Mouse (Mus musculus) E14TG2a.4 (cell line): Measurements from ENCODE around the gene Ly6g5b.
A peak's percentile ranks its signal among the peaks of the same experiment; 100 is the strongest.

Experiments used
- H3K27me3 ChIP-seq: 2 replicates; pipeline ENCODE4 v1.6.1; 2014; ENCODE audit warnings: low read length, control low read depth; ENCODE audit not compliant: insufficient read depth
- H3K36me3 ChIP-seq: 2 replicates; pipeline ENCODE4 v1.6.1; 2014; ENCODE audit warnings: low read length, control low read depth; ENCODE audit not compliant: insufficient read depth
- H3K4me1 ChIP-seq: replicated peaks from 2 replicates; pipeline ENCODE4 v1.6.1; 2014; ENCODE audit warnings: low read depth, low read length, control low read depth
- H3K4me3 ChIP-seq: replicated peaks from 2 replicates; pipeline ENCODE4 v1.5.1; 2014; ENCODE audit warnings: mild to moderate bottlenecking, low read length
- H3K9me3 ChIP-seq: 2 replicates; pipeline ENCODE4 v1.6.1; 2014; ENCODE audit warnings: low read length, control low read depth
- CTCF ChIP-seq: conservative IDR thresholded peaks from 2 replicates; pipeline ENCODE4 v1.5.1; 2014; ENCODE audit warnings: low read length
- NANOG ChIP-seq: IDR thresholded peaks from 2 replicates; pipeline ENCODE4 v1.6.1; 2014; ENCODE audit warnings: borderline replicate concordance, low read length, mixed read lengths
- POU5F1 ChIP-seq: IDR thresholded peaks from 2 replicates; pipeline ENCODE4 v1.6.1; 2014; ENCODE audit warnings: low read length, borderline replicate concordance

The Ly6g5b gene

DNA sequence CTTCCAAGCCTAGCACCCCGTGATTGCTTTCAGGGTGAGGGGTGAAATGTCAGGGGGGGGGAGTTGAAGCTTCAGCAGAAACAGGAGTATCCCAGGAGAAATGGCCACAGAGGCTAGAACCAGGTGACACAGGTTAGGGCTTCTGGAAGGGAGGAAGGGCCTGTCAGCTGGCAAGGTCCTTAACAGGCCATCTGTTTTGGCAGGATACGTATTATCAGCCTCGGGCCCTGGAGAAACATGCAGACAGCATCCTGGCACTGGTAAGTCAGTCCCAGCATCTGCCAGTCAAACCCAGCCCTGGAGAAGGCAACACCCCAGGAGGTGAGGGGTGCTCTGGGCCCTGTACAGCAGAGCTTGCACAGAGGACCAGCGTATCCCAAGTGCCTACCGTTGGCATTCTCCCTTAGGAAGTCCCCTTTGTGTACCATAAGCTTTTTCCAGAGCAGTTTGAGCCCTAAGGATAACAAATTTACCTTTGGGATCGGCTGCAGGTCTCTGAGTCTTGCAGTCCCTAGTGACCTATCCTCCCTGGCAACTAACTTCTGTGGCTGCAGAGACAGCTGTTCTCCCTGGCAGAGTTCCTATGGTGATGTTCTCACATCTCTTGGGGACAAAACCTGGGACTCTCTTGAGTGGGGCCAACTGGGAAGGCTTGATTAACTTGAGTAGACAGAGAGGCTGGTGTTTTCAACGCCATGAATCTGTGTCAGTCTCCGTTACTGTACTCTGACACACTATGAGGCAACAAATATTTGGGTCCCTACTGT is 24.9 kb downstream of the Ly6g5b start:
- Histone ChIP-seq H3K4me1 (peaks cover 36% of the 10 kb centered on the region), H3K27me3 (no peaks in the 10 kb centered on the region), H3K4me3 (peak overlapping the region; percentile 88), H3K9me3 (no peaks in the 10 kb centered on the region), H3K36me3 (peaks cover 49% of the 10 kb centered on the region)
- TF ChIP-seq POU5F1 (no peak), NANOG (no peak), CTCF (no peak)

DNA sequence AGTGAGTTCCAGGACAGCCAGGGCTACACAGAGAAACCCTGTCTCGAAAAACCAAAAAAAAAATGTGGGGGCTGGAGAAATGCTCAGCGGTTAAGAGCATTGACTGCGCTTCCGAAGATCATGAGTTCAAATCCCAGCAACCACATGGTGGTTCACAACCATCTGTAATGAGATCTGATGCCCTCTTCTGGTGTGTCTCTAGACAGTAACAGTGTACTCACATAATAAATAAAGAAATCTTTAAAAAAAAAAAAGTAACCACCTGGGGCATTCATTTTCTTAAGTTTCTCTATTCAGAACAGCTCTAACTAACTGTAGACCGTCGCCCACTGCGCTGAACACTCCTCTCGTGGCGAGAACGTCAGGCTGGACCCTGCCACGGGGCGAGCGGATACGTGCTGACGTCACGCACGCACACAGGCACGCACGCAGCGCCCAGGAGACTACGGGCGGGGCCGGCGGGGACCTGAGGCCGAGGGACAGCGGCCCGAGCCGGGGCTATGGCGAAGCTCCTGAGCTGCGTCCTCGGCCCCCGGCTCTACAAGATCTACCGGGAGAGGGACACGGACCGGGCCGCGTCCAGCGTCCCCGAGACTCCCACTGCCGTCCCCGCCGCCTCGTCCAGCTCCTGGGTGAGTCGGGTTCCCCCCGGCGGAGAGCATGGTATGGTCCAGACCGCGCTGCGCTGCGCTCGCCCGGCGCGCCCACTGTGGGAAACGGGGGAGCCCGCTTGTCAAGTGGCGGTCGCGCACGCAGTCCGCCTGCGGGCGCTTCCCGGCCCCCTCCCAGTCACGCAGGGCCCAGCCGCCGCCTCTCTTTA is 26.2 kb downstream of the Ly6g5b start, which contains the start of gene Abhd16a:
Gene Abhd16a (plus strand): TSS at position 439 of the 820 bp plus-strand sequence.
- no peak for TF ChIP-seq POU5F1
- no peak for TF ChIP-seq CTCF
- no peak for TF ChIP-seq NANOG
- Histone ChIP-seq H3K4me1 (peaks cover 36% of the 10 kb centered on the region), H3K9me3 (no peaks in the 10 kb centered on the region), H3K36me3 (peaks cover 36% of the 10 kb centered on the region), H3K27me3 (0 out of 2 replicates have a peak, but pooled peaks cover 2% of the 10 kb centered on the region), H3K4me3 (peak within 1 kb of the TSS; percentile 88)

DNA sequence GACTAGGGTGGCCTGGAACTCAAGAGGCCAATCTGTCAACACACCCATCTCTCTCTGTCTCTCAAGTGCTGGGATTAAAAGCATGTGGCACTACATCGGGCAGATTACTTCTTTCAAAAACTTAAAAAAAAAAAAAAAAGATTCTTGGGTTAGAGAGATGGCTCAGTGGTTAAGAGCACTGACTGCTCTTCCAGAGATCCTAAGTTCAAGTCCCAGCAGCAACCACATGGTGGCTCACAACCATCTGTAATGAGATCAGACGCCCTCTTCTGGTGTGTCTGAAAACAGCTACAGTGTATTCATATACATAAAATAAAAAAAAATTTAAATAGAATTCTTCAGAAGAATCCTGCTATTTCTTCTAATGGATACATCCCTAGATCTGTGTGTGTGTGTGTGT is 27.1 kb downstream of the Ly6g5b start:
- Histone ChIP-seq H3K36me3 (peaks cover 28% of the 10 kb centered on the region), H3K27me3 (0 out of 2 replicates have a peak, but pooled peaks cover 2% of the 10 kb centered on the region)

DNA sequence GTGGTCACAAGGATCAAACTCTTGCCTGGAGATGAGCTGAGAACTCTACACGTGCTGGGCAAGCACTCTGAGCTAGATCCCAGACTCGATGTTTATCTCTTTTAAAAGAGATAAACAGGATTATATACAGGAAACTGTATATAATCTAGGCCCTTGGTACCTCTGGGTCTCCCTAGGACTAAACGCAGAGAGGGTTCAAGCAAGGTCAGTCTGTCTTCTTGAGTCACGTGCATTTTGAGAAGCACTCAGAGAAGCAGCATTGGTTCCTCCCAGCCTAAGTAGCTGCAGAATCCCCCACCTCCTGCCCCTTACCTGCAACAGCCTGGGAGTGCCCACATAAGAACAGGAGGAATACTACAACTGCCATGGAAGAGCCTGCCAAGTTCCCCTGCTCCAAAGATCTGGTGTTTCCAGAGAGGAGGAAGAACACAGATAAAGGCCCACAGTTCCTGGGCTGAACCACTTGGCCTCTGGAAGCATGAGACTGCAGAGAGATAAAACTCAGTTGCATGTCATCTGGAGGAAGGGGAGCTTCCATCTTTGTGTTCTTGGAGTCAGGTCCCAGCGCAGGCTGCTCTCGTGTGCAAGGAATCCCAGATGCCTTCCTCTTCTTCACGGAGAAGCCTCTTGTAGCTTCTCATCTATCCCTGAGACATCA is 29.9 kb downstream of the Ly6g5b start, which contains the start of gene Ly6g6f:
Gene Ly6g6f (minus strand): TSS at position 403 of the 658 bp plus-strand sequence.
- Histone ChIP-seq H3K4me1 (peaks cover 22% of the 10 kb centered on the region), H3K9me3 (no peaks in the 10 kb centered on the region), H3K4me3 (no peak within 1 kb of the TSS), H3K27me3 (peaks cover 2% of the 10 kb centered on the region; the same call in 1 of the 2 replicates), H3K36me3 (peaks cover 2% of the 10 kb centered on the region)
- TF ChIP-seq POU5F1 (no peak), NANOG (no peak), CTCF (no peak)

More for the DNA sequence above, 27.1 kb downstream of the Ly6g5b start:
- Histone ChIP-seq H3K4me3 (no peak overlapping the region), H3K9me3 (no peaks in the 10 kb centered on the region), H3K4me1 (peaks cover 32% of the 10 kb centered on the region)
- TF ChIP-seq NANOG, result no peak
- TF ChIP-seq CTCF, result peak; percentile 35

DNA sequence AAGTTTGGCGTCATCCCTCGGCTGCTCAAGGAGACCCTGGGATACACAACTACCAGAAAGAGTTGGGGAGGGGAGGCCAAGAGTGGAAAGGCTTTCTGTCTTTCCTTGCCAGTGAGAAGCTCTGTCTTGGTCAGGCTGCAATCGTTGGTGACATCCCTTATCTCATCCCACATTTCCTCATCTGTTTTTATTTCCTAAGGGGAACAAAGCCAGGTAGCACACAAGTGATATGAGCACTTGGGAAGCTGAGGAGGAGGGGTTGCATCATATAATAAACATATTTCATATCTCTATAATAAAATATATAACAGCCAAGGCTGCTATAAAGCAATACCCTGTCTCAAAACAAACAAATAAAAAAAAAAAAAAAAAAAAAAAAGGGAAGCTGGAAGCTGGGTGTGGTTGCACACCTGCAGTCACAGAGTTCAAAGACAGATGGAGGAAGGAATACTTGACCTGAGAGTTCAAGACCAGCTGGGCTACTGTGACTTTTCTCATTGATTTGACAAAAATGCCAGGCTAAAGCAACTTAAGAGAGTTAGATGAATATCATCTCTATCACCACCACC is 31.2 kb downstream of the Ly6g5b start:
- TF ChIP-seq POU5F1, result no peak
- TF ChIP-seq CTCF, result no peak
- TF ChIP-seq NANOG, result no peak
- H3K36me3 ChIP-seq, result no peaks in the 10 kb centered on the region
- peaks cover 2% of the 10 kb centered on the region; the same call in 1 of the 2 replicates for H3K27me3 ChIP-seq
- H3K4me3 ChIP-seq, result no peak overlapping the region
- H3K9me3 ChIP-seq, result no peaks in the 10 kb centered on the region
- H3K4me1 ChIP-seq, result peaks cover 26% of the 10 kb centered on the region

DNA sequence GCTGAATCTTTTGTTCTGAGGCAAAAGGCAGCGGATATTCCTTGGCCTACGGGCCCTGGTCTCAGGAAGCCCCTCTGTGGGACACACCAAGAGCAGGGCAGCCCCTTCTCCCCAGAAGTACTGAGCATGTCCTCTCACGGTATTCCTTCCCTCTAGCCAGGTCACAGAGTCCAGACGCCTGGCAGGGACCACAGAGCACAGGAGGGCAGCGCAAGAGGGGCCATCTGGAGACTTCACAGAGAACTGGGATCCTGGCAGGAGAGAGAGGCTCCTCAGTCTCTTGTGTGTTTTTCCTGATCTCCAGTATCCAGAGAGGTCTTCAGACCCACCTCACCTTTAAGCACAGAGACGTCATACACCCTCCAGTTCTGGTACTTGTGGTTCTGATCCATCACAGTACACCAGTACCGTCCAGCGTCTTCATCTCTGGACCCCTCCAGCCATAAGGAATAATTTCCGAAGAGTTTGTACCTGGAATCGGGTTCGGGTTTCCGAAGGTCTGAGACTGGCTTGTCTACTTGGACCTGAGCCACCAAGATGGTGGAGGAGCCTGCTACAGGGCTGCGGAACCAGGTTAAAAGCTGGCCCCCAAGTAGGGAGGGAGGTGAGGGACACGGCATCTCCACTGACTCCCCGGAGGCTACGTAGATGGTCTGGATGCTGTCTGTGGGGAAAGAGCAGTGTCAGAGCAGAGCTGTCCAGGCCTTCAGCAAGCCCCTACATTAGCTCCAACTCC is 32.2 kb downstream of the Ly6g5b start:
- Histone ChIP-seq H3K36me3 (0 out of 2 replicates have a peak, but pooled peaks cover 3% of the 10 kb centered on the region), H3K27me3 (peaks cover 2% of the 10 kb centered on the region; the same call in 1 of the 2 replicates), H3K9me3 (no peaks in the 10 kb centered on the region), H3K4me1 (peaks cover 35% of the 10 kb centered on the region), H3K4me3 (no peak overlapping the region)
- TF ChIP-seq POU5F1 (no peak), CTCF (no peak), NANOG (no peak)

DNA sequence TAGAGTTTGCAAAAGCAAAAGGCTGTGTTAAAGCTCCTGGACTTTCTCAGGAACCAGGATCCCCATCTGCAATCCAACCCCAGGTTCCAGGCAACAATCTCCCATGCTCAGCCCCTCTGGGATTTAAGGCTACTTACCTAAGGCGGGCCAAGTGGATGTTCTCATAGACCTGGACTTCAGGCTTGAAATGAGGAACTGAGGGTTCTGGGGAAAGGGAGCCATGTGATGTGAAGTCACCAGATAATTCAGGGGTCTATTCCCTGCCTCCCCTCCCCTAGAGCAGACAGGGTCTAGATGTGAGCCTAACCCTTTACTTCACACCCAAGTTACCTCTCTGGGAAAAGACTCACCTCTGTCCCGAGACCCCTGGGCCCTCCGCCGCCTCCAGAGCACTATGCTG is 34.5 kb downstream of the Ly6g5b start:
- TF ChIP-seq CTCF, result no peak
- no peak for TF ChIP-seq POU5F1
- no peak for TF ChIP-seq NANOG
- 0 out of 2 replicates have a peak, but pooled peaks cover 3% of the 10 kb centered on the region for H3K36me3 ChIP-seq
- H3K4me3 ChIP-seq, result peak overlapping the region; percentile 27
- H3K9me3 ChIP-seq, result no peaks in the 10 kb centered on the region
- H3K27me3 ChIP-seq, result peaks cover 2% of the 10 kb centered on the region; the same call in 1 of the 2 replicates
- peaks cover 52% of the 10 kb centered on the region for H3K4me1 ChIP-seq
